Mouse (Mus musculus): ENCODE measurements at regions not wholly inside any gene's neighbourhood (a gene's known extent, or its start where the extent isn't known, plus 50 kb on each side); places are given as distances from the start of the nearest gene placed in this dataset.

DNA sequence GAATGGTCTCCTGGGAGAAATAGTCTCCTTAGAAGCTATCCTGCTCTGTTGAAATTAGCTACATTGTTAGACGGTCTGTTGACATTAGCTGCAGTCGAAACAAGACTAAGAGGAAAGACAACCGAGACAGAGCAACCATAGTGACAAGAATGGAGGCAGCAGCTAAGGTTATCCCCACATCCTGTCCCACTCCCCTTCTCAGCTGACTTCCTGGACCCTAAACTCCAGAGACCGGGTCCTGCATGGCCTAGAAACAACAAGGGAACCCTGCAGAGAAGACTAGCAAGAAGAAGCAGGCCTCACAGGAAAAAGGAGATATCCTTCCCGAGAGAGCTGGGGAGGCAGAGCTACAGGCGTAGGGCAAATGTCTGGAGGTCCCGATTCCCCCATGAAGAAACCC, 102.0 kb downstream of the Fam168b start:
- no peak for DNase-seq

DNA sequence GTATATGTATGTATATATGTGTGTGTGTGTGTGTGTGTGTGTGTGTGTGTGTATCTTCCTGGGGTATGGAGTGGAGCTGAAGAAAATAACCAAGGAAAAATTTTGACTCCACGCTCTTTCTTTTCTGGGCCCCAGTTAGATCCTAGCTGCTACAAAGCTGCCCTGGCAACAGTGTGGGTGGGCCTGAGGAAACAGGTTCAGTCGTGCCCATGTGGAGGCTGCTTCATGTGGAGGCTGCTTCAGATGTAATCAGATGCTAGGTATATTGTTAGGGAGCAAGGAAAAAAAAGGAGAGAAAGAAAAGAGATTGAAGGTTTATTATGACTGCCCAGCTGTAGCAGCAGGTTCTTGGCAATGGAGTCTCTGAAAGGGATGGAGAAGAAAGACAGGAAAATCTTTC, 100.6 kb downstream of the Fam168b start:
- DNase-seq = no peak

DNA sequence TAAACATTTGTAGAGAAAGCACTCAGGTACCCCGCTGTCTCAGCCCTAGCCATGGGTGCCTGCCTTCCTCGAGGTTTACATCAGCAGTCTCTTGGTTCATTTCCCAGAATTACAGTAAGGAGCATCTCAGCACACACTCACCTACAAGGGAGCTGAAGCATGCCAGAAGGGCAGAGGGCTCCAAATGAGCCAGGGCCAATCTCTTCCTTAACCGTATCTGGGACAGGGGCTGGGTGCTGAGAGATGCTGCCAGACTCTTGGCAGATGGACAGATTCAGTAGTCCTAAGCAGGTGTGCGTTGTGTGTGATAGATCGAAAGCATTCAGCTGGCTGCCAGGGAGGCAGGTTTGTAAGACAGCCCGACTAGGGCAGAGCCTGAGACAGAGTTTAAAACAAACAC, 97.0 kb downstream of the Fam168b start:
- no peak for DNase-seq

DNA sequence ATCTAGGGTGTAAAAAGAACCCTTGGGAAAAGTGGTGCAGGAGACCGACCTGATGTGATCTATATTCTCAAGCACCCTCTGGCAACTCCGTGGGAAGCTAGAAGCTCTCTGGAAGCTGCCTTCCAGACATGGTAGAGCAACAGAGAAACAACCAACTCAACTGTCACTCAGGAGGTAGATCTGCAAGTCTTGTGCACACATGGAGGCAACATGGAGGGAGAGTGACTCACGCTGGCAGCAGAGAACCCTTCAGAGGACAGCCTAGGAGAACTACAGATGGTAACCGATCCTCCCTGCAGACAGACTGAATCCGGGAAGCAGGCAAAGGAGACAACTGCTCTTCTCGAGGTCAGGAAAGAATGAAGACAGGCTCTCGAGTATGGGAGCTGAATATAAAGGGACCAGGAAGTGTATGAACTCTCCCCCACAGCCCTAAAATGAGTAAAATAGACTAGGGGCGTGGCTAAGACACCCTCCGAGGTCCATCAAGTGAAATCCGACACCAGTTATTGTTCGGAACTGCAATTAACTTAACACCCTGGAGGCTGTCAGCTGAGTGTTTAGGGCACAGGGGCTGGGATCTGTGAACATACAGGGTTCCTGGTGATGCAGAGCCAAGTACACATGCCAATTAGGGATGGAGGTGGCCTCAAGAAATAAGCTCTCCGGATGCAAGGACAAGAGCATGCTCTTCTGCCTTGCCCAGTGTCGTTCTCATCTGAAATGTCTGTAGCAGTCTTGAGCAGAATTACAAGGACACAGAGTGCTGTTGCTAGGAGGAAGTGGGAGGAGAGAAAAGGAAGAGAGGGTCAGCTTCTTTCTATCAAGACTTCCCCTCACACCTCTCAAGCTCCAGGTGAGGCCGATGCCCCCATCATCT, 93.5 kb downstream of the Fam168b start:
- peak; percentile 57 for DNase-seq

DNA sequence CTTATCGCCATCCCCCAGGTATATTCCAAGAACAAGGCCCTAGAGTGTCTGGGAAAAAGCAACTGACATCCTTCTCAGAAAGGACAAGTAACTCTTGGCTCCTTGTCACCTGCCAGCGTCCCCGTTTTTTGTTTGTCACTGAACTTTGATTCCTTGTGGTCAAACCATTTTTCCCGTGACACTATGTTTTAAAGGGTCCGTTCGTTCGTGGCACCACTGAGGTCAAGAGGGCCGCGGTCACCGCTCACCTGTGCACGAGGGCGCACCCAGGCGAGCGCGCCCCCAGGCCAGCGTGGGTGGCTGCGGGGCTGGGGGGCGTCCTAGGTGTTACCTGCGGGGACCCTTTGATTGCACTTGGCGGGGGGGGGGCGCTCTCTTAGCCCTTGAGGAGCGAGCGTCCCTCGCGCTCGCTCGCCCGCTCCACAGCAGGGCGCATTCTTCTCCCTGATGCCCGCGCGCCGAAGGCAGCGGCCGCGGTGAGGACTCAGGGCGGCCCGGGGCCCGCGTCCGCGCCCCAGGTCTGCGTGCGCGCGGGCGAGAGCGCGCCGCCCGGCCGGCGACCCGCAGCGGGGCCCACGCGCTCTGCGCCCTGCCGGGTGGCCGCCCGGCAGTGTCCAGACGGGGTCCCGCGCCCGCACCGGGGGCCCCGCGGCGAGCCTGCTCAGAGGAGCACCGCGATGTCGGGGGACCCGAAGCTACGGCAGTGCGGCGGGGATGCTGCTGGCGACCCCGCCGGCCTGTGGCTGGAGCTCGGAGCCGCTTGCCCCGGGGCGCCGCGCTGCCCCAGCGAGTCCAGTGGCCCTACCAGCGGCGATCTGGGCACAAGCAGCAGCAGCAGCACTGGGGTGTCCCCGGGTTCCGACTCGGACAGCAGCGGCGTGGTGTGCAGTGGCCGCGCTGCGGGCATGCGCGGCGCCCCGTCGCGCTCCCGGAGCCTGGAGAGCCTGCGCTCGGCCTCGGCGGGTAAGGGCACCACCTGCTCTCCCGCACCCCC, 92.5 kb downstream of the Fam168b start:
- peak; percentile 61 for DNase-seq

GRCm38 (mm10) chr1:34751128-34751527, 91.7 kb downstream of the Fam168b start:
- peak; percentile 15 for DNase-seq

GRCm38 (mm10) chr1:34753581-34753980, 89.3 kb downstream of the Fam168b start:
- DNase-seq = no peak

GRCm38 (mm10) chr1:34760547-34760946, 82.3 kb downstream of the Fam168b start:
- no peak for DNase-seq

DNA sequence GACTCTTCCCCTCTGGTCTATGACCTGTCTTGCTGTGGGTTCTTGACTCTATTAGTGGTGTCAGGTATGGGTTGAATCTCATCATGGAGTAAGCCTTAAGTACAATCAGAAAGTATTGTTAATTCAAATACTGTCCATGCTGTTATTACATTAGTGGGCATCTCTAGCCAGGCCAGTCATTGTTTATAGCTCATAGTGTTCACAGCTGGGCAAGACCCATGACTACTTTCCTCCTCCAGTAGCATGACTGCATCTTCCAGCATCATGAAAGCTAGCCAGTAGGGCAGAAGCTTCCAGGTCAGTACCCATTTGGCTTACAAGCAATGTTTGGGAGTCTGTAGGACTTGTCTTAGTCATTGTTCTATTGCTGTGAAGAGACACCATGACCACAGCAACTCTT, 81.4 kb downstream of the Fam168b start:
- DNase-seq = no peak

DNA sequence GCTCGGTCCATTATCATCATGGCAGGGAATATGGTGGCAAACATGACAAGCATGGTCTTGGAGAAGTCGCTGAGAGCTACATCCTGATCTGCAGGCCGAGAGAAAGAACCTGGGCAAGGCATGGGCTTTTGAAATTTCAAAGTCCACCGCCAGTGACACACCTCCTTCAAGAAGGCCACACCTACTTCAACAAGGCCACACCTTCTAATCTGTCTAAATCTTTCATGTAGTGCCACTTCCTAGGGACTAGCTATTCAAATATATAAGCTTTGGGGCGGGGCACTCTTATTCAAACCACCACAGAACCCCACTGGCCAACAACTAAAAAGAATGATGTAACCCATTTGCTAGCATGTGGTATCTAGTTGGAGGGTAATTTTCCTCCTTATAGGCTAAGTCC, 81.0 kb downstream of the Fam168b start:
- no peak for DNase-seq

All from retina, postnatal 1 day (tissue).